Mouse (Mus musculus) T-helper 17 cell (primary cell): ENCODE results near the gene Nub1.

Source experiments
- in situ Hi-C, 2 experiments: fragments of 300-600 bp; cut with MboI, MseI; formaldehyde crosslinking; loops; 1 replicate in 1 of 2; 2 replicates in 1 of 2; pipeline ENCODE4 v1.15.1; 2025; ENCODE audit warnings: high pct_unique_total_duplicates in 2 of 2

Nub1 gene

GRCm38 (mm10) chr5:24685366-24686093 is at the start of gene Nub1:
Nub1 (plus strand) TSS chr5:24685532.
- in situ Hi-C loops, result loop anchor here in 1 of 2 experiments (25.0 kb wide), 1 partner anchor 1248 kb away; the partner anchor contains the start of gene Kmt2e

- in situ Hi-C loops, result no loop called here
These were observed 48.3 kb upstream of the Nub1 start for GRCm38 (mm10) chr5:24636987-24637386.

DNA sequence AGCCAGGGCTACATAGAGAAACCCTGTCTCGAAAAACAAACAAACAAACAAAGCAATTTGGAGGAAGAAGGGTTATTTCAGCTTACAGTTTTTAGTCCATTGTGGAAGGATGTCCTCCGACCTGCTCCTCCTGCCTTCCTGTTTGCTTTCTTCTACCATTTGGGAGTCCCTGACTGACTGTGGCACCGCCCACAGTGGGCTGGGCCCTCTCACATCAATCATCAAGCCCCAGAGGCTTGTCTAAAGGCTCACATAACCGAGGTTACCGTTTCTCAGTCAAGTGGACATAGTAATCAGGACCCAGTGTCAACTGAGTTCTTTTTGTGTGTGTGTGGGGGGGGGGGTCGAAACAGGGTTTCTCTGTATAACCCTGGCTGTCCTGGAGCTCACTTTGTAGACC is 47.2 kb upstream of the Nub1 start:
- in situ Hi-C loops, result no loop called here

DNA sequence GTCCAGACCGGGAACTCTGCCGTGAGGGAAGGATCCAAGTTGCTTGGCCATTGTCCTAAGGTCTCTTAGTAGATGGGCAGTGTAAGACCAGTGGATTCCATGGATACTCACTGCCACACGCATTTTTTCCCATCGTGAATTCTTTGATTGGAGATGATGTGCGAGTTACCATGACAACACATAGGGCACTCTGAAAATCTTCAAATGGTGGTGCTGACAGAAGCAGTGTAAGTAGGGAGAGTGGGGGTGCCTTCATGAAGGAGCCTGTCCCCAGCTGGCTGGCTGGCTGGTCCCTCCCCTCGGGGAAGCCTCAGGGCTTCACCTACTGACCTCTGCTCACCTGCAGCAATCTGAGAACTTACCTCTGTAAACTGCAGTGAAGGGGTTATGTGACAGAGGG is 46.3 kb upstream of the Nub1 start:
- in situ Hi-C loops, result no loop called here

DNA sequence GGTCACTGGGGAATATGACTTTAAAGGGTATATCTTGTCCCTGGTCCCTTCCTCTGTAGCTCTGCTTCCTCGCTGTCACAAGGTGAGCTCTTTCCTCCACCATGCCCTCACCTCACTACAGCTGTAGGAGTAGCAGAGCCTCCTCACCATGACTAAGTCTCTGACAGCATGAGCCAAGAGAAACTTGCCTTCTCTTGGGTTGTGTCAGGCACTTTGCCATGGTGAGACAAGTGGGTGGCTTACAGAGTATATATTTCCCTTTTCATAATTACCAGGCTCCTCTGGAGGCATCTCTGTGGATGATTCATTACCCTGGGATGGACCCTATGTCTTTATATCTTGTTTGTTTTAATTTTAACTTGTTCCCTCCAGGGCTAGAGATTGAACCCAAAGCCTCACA is 39.9 kb upstream of the Nub1 start:
- in situ Hi-C loops, result no loop called here

GRCm38 (mm10) chr5:24649231-24649630 is 36.1 kb upstream of the Nub1 start:
- in situ Hi-C loops, result no loop called here

DNA sequence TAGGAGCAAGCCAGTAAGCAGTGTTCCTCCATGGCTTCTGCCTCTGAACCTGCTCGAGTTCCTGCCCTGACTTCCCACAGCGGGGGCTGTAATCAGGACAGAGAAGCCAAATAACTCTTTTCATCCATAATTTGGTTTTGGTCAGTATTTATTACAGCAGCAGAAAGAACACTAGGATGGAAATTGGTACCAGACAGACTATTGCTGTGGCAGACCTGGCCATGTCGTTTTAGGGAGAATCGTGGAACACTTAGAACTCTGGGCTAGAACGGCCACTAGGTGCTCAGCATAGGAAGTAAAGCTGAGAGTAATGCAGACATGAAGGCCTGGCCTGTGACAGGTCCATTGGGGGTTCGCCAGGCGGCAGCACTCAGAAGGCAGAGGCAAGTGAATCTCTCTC is 35.6 kb upstream of the Nub1 start:
- in situ Hi-C loops, result no loop called here

DNA sequence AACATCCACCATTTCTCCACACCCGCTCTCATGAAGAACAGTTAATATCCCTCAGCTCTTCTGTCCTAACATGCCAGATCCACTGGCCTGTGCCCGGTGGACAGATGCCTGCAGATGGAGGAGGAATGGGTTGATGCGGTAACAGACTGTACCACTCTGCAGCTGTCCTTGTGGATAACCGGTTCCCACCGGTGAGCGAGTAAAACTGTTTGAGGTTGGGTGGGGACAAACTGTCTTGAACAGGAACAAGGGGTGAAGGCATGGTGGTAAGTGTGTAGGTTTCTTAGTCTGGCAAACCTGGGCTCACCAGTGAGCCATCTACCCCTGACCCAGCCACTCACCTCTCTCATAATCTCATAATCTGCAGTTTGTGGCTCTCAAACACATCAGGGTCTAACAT is 34.0 kb upstream of the Nub1 start:
- in situ Hi-C loops, result no loop called here

DNA sequence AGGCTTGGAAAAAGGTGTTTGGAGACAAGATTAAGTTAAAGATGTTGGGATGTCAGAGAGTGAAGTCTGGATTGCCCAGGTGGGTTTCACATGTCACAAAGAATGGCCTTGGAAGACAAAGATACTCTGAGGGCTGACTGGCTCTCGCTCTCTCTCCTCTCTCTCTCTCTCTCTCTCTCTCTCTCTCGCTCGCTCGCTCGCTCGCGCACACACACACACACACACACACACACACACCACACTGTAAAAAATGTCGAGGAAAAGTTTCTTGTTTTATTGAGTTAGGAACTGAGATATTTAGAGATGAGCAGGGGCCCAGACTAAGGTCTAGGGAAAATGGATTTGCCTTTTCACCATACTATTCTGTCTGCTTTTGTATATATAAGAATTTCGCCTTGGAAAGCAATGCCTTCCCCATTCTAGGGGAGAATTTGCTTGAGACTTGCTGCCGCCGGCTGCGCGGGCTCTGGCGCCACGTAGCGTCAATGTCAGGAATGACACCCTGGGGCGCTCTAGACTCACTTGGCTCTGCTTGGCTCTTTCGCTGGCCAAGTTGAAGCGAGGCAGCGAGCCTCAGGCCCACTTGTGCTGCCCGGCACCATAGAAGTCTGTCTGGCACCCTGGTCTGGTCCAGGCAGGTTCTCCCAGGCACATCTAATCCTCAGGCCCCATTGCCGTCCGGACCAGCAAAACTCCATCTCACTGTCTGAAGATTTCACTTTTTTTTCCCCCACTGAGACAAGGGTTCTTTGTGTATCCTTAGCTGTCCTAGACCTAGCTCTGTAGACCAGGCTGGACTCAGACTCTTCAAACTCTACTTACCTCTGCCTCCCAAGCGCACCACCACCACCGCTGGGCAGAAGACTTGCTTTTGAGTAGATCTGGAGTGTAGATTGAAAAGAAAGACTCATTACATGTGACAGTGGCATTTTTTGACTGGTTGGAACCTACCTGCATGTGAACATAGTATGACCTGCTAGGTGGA is 33.3 kb upstream of the Nub1 start:
- in situ Hi-C loops, result no loop called here

- in situ Hi-C loops, result no loop called here
These were observed 32.6 kb upstream of the Nub1 start for GRCm38 (mm10) chr5:24652780-24653179.

DNA sequence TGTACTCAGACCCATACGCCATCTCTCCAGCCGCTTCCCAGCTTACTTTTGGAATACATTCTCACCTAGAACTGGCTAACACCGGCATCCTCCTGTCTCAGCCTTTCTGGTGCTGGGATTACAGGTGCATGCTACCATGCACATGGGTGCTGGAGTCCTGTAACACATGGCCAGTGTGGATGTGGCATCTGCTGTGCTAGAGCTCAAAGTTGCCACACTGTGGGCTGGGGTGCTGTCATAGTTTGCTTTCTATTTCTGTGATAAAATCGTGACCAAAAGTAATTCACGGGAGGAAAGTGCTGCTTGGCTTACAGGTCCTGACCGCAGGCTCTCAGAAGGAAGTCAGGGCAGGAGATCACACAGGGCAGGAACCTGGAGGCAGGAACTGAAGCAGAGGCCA is 30.8 kb upstream of the Nub1 start:
- in situ Hi-C loops, result no loop called here

GRCm38 (mm10) chr5:24657113-24657512 is 28.2 kb upstream of the Nub1 start:
- in situ Hi-C loops, result no loop called here

DNA sequence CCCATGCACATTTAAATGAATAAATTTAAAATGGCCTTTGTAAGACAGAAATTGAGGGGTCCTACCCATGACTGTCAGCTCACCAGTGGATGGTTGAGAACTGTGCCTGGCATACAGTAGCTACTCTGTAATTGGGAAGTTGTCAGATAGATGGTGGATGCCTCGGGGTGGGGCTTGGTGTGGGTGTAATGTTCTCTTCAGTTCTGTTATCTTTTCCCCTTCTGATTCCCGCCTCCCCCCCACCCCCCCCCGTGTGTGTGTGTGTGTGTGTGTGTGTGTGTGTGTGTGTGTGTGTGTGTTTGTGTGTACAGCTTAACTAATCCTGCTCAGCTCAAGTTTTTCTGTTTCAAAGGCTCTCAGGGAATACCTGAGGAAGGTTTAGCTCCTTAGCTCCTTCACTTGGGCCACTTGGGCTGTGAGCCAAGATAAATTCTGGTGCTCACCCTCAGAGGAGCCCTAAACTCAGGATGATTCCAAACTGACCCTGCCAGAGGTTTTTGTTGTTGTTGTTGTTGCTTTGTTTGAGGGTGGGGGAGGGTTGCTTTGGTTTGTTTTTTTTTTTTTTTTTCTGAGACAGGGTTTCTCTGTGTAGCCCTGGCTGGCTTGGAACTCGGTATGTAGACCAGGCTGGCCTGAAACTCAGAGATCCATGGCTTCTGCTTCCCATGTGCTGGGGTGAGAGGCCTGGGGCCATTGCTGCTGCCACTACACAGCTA is 25.5 kb upstream of the Nub1 start:
- in situ Hi-C loops, result no loop called here

DNA sequence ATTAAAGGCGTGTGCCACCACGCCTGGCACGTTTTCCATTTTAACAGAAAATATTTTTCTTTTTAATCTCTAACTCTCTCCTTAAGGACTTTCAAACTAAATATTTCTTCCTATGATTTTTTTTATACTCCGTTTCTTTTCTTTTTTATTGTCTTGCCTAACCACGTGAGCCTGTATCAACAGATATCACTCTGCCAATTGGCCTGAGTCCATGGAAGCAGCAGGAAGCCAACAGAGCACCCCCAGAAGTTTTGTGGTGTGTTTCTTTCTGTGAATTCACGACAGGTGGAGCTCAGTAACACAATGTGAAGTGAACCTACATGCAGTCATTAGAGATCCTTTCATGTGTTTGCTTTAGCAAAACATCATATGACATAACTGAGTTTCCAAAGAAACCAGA is 23.9 kb upstream of the Nub1 start:
- in situ Hi-C loops, result no loop called here

GRCm38 (mm10) chr5:24674238-24674637 is 11.1 kb upstream of the Nub1 start:
- in situ Hi-C loops, result loop anchor here in 1 of 2 experiments (5.0 kb wide), 1 partner anchor 108 kb away; no protein-coding TSS in a partner anchor

DNA sequence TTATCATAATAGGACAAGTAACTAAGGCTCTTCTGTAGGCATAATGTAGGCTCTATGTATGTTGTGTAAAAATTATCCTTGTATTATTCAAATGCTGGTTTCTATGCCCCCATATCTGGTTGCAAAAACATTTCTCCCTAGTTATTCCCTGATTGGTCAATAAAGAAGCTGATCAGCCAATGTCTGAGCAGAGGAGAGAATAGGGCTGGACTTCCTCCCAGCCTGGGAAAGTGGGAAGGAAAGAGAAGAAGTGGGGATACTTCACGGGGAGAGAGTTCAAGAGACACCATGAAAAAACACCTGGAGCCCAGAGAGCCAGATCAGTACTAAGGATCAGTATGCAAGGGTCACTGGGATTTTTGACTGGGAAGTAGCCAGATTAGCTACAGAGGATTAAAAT is 3.9 kb upstream of the Nub1 start:
- in situ Hi-C loops, result loop anchor here (5.0 to 25.0 kb wide), 2 partner anchors 76 to 1244 kb away; partner anchors contain the start of genes Crygn (in 1 of the 2) and Kmt2e (in 1 of the 2)

DNA sequence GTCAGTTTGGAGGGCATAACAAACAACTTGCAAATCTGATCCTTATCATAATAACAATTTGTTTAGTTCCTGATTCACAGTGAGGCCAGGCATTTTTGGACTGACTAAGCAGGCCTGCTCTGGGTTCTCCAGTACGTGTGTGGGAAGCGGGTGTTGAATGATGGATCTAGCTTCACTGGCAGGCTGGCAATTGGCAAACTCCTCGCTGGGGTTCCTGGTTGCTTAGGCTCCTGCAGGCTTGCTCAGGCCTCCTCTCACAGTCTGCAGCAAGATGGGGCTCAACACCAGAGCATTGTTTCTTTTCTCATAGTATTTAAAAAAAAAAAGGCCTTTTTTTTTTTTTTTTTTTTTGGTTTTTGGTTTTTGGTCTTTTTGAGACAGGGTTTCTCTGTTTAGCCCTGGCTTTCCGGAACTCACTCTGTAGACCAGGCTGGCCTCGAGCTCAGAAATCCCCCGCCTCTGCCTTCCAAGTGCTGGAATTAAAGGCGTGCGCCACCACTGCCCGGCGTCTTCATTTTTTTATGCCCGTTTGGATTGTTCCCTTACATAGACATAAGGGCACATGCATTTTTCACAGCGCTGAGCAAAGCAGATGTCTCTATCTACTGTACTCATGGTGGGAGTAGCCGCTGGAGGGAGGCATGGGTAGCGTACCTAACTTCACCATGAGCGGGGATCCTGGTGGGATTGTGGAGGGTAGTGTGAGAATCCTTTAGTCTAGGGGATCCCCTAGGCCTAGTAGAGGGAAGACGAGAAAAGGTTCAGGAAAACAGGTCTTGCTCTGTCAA is 560 bp upstream of the Nub1 start:
- in situ Hi-C loops, result loop anchor here (5.0 to 25.0 kb wide), 2 partner anchors 73 to 1247 kb away; partner anchors contain the start of genes Crygn (in 1 of the 2) and Kmt2e (in 1 of the 2)

GRCm38 (mm10) chr5:24686176-24686575 is 844 bp downstream of the Nub1 start:
- in situ Hi-C loops, result loop anchor here in 1 of 2 experiments (25.0 kb wide), 1 partner anchor 1249 kb away; the partner anchor contains the start of gene Kmt2e

DNA sequence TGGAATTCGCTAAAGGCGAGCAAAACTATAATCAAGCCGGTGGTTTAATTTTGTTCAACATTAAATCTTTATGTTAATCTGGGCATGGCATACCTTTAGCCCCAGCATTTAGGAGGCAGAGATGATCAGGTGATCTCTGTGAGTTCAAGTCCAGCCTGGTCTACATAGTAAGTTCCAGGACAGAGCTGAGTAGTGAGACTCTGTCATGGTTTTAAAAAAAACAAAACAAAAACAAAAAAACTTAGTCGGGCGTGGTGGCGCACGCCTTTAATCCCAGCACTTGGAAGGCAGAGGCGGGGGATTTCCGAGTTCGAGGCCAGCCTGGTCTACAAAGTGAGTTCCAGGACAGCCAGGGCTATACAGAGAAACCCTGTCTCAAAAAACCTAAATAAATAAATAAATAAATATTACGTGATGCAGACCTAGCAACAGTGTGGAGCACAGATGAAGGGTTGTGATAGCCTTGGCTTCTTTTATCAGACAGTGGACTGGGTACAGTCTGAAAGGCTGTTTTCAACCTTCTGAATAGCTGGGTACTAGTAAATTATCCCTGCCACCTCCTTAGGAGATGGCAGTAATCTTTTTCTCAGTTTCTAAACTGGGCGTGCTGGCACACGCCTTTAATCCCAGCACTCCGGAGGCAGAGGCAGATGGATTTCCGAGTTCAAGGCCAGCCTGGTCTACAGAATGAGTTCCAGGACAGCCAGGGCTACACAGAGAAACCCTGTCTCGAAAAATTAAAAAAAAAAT is 1.5 kb downstream of the Nub1 start:
- in situ Hi-C loops, result loop anchor here in 1 of 2 experiments (25.0 kb wide), 1 partner anchor 1250 kb away; the partner anchor contains the start of gene Kmt2e

DNA sequence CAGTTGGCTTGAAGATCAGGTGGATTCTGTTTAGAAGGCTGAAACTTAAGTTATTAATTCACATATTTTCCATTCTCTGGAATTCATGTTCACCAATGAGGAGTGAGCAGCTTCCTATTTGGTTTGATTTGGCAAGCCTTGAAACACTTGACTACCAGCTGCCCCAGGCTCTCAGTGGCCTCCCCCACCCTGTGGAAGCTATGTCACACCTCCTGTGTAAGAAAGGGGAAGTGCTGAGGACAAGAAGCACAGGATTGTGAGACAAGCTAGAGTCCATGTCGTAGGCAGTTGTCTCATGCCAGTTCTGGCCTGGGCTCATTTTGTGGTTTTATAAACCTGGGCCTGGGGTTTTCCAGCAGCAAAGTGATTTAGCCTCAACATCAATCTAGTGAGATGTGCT is 2.4 kb downstream of the Nub1 start:
- in situ Hi-C loops, result loop anchor here in 1 of 2 experiments (25.0 kb wide), 1 partner anchor 1250 kb away; the partner anchor contains the start of gene Kmt2e
